Mouse (Mus musculus) CH12.LX (cell line): Measurements from ENCODE around the gene Ccdc150. TPM values are rescaled to one million over a fixed set of nuclear protein-coding genes. Genes with fewer than 3 reads are reported as not detected.

Experiments
- DNase-seq: peaks from one replicate; pipeline ENCODE4 v3.0.0-alpha.2; 2013; ENCODE audit errors: extremely low read depth
- H3K27ac ChIP-seq: 2 replicates; pipeline ENCODE4 v1.5.1; 2012; ENCODE audit warnings: low read depth, mild to moderate bottlenecking, control low read depth, moderate library complexity; ENCODE audit not compliant: insufficient read depth
- H3K27me3 ChIP-seq: replicated peaks from 2 replicates; pipeline ENCODE3; 2012; ENCODE audit warnings: inconsistent platforms
- H3K36me3 ChIP-seq, 2 experiments: replicated peaks in 1 of 2; 2 replicates each; pipeline versions ENCODE3 to v1.6.1; 2012; ENCODE audit warnings: inconsistent platforms in 1 of 2, low read length in 1 of 2, mild to moderate bottlenecking in 1 of 2, mixed read lengths in 1 of 2, moderate library complexity in 1 of 2; ENCODE audit not compliant: control insufficient read depth in 1 of 2, insufficient read depth in 1 of 2
- H3K4me1 ChIP-seq, 2 experiments: 2 replicates each; pipeline ENCODE4 v1.6.1; 2012; ENCODE audit warnings: inconsistent platforms in 1 of 2, moderate library complexity in 1 of 2; ENCODE audit not compliant: insufficient read depth in 2 of 2, control insufficient read depth in 1 of 2
- H3K4me2 ChIP-seq: 2 replicates; pipeline ENCODE4 v1.6.1; 2012; ENCODE audit warnings: low read depth, mild to moderate bottlenecking, control low read depth; ENCODE audit not compliant: poor library complexity, insufficient read depth, severe bottlenecking
- H3K4me3 ChIP-seq, 3 experiments: fragments of 150-350 bp in 1 of 3; sonication (generic) in 1 of 3; replicated peaks in 1 of 3; 2 replicates each; pipeline versions ENCODE3 to v1.5.1; 2011 to 2012; ENCODE audit warnings: low read depth in 2 of 3, low read length in 2 of 3, mild to moderate bottlenecking in 2 of 3, moderate library complexity in 2 of 3, control low read depth in 1 of 3, improper control_type of control experiment in 1 of 3, inconsistent platforms in 1 of 3, mixed read lengths in 1 of 3; ENCODE audit not compliant: poor library complexity in 1 of 3
- H3K79me2 ChIP-seq: replicated peaks from 2 replicates; pipeline ENCODE4 v1.6.1; 2012; ENCODE audit warnings: mild to moderate bottlenecking, moderate library complexity; ENCODE audit not compliant: control insufficient read depth, poor library complexity, insufficient read depth, severe bottlenecking; ENCODE audit errors: extremely low read depth
- H3K9ac ChIP-seq: 2 replicates; pipeline ENCODE4 v1.6.1; 2012; ENCODE audit warnings: low read depth, mild to moderate bottlenecking, control low read depth, moderate library complexity; ENCODE audit not compliant: insufficient read depth
- H3K9me3 ChIP-seq: replicated peaks from 2 replicates; pipeline ENCODE3; 2012; ENCODE audit warnings: low read length, inconsistent platforms, mixed read lengths
- BHLHE40 ChIP-seq: IDR thresholded peaks from 2 replicates; pipeline ENCODE4 v1.6.1; 2011; ENCODE audit warnings: mild to moderate bottlenecking, low read depth, low read length, improper control_type of control experiment
- GABPA ChIP-seq: IDR thresholded peaks from 2 replicates; pipeline ENCODE4 v1.6.1; 2012; ENCODE audit warnings: low read depth, low read length, improper control_type of control experiment, inconsistent platforms; ENCODE audit not compliant: insufficient replicate concordance
- IRF4 ChIP-seq: IDR thresholded peaks from 2 replicates; pipeline ENCODE4 v1.6.1; 2014; ENCODE audit warnings: low read depth, mild to moderate bottlenecking, inconsistent platforms, low read length, improper control_type of control experiment
- PAX5 ChIP-seq: IDR thresholded peaks from 2 replicates; pipeline ENCODE4 v1.6.1; 2012; ENCODE audit warnings: low read length, inconsistent platforms, mixed read lengths
- POLR2A ChIP-seq: IDR thresholded peaks from 2 replicates; pipeline ENCODE4 v1.6.1; 2011; ENCODE audit warnings: low read depth, mild to moderate bottlenecking, improper control_type of control experiment, low read length
- RCOR1 ChIP-seq: conservative IDR thresholded peaks from 2 replicates; pipeline ENCODE4 v1.6.1; 2012; ENCODE audit warnings: low read depth, mild to moderate bottlenecking, inconsistent platforms, low read length, improper control_type of control experiment
- TCF12 ChIP-seq: IDR thresholded peaks from 2 replicates; pipeline ENCODE4 v1.6.1; 2014; ENCODE audit warnings: low read depth, mild to moderate bottlenecking, inconsistent platforms, low read length, improper control_type of control experiment
- ZKSCAN1 ChIP-seq: IDR thresholded peaks from 2 replicates; pipeline ENCODE4 v1.6.1; 2012; ENCODE audit warnings: low read depth, inconsistent platforms, low read length, improper control_type of control experiment, borderline replicate concordance
- dilution Hi-C: fragments of 300-500 bp; cut with MboI; formaldehyde crosslinking; loops from 2 replicates; pipeline ENCODE4 v1.14.3; 2020; ENCODE audit warnings: low sequenced_read_pairs; ENCODE audit not compliant: extremely low pct_unique_long_range_greater_than_20kb, extremely low pct_ligation_motif_present
- in situ Hi-C: fragments of 300-500 bp; cut with MboI; formaldehyde crosslinking; loops from 3 replicates; pipeline ENCODE4 v1.14.3; 2019; ENCODE audit warnings: low sequenced_read_pairs, low pct_ligation_motif_present, low pct_unique_long_range_greater_than_20kb, mixed read lengths
- polyA plus RNA-seq: library from polyadenylated mRNA; unstranded; fragments of >175 nt; gene quantifications from 2 replicates; pipeline ENCODE4 v1.2.1, GENCODE M21; 2012; ENCODE audit warnings: low read depth; ENCODE audit not compliant: insufficient read length
- total RNA-seq, 2 experiments: library from RNA; depleted of rRNA; stranded (reverse); fragments of 300-350 nt in 1 of 2; fragments of >200 nt in 1 of 2; gene quantifications; 2 replicates each; pipeline ENCODE4 v1.2.3; 2012 to 2014

Gene Ccdc150
- total and polyA plus RNA-seq, 3 experiments = not detected

DNA sequence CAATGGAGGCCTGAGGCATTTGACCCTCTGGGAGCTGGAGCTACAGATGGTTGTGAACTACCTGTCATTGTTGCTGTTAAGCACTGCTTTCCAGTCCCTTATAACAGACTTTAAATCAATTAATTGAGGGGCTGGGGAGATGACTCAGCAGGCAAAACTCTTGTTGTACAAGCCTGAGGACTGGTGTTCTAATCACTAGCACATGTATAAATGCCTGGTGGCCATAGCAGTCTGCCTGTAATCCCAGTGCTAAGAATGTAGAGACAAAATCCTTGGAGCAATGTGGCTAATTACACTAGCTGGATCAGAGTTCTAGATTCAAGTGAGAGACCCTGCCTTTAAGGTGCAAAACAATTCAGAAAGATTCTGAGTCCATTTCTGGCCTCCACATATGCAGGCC, 152.3 kb downstream of the Ccdc150 start:
- Histone ChIP-seq H3K9me3 (no peaks in the 10 kb centered on the region), H3K4me2 (no peak overlapping the region), H3K4me1 (no peaks in the 10 kb centered on the region), H3K27me3 (no peaks in the 10 kb centered on the region), H3K27ac (no peak overlapping the region), H3K79me2 (0 out of 2 replicates have a peak, but pooled peaks cover 2% of the 10 kb centered on the region), H3K9ac (no peak overlapping the region), H3K36me3 (peaks cover 46 to 70% of the 10 kb centered on the region in 2 experiments), H3K4me3 (no peak overlapping the region)
- in situ Hi-C loops (no loop called here), dilution Hi-C loops (no loop called here)
- no peak for TF ChIP-seq GABPA
- no peak for TF ChIP-seq TCF12
- no peak for TF ChIP-seq POLR2A
- no peak for TF ChIP-seq ZKSCAN1
- TF ChIP-seq RCOR1 = no peak
- TF ChIP-seq PAX5 = no peak
- no peak for TF ChIP-seq IRF4
- no peak for TF ChIP-seq BHLHE40
- no peak for DNase-seq

Other genes with a start within 250 kb of the Ccdc150 start
- gene Hecw2, start 55.5 kb upstream of the Ccdc150 start, total RNA-seq (2012; rRNA removed) = 0.29 and 0.59 TPM in 2 replicates
- gene Hecw2, start 55.5 kb upstream of the Ccdc150 start, total RNA-seq (2014; rRNA removed) = 0.05 and 0.38 TPM in 2 replicates
- gene Hecw2, start 55.5 kb upstream of the Ccdc150 start, polyA plus RNA-seq = 0.14 and 0.25 TPM in 2 replicates
- 13.4 and 14.5 TPM in 2 replicates for gene Gtf3c3, start 188.3 kb downstream of the Ccdc150 start, total RNA-seq (2012; rRNA removed)
- gene Gtf3c3, start 188.3 kb downstream of the Ccdc150 start, total RNA-seq (2014; rRNA removed) = 28.3 and 30.8 TPM in 2 replicates
- gene Gtf3c3, start 188.3 kb downstream of the Ccdc150 start, polyA plus RNA-seq = 14.7 and 15.9 TPM in 2 replicates